Mouse (Mus musculus) T-helper 17 cell (primary cell): Measurements from ENCODE around the gene Nfkb1.

Source experiments
- in situ Hi-C, 2 experiments: fragments of 300-600 bp; cut with MboI, MseI; formaldehyde crosslinking; loops; 1 replicate in 1 of 2; 2 replicates in 1 of 2; pipeline ENCODE4 v1.15.1; 2025; ENCODE audit warnings: high pct_unique_total_duplicates in 2 of 2

Gene Nfkb1

DNA sequence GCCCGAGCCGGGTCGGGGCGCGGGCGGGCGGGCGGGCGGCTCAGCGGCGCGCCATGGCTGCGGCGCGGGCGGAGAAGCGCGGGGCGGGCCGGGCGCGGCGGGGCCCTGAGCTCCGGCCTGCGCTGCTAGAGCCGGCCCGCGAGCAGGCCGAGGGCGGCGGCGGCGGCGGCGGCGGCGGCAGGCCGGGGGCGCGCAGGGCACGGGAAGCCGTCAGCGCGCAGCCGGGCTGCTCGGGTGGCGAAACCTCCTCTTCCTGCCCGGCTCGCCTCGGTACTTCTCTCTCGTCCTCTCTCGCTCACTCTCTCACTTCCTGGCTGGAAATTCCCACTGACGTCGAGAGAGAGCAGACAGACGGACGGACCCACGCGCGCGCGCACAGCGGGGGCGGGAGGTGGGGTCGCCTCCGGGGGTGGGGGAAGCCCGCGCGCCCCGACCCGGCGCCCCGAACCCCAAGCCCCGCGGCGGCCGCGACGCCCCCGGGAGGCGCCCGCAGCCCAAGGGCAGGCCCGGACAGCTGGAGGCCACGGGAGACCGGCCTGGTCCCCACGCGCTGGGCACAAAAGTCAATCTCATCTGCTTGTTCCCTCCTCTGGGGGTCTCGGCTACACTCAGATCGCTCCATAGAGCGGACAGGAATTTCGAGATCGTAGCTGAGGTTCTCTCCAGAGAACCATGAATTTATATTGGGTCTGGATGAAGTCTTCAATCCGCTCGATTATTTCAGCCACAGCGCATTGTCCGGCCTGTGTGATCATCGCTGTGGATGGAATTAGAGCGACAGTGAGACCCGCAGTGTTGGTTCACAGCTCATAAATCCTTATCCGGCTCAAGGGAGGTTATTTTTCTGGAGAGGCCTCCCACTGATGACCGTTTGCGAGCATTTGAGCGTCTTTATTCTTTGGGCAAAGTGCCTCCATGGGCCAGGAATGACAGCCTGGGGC lies at the start of gene Nfkb1:
Gene Nfkb1 (minus strand): TSS at position 357 of the 941 bp plus-strand sequence.
- in situ Hi-C loops, result loop anchor here in 1 of 2 experiments (5.0 kb wide), 1 partner anchor 36 kb away; no protein-coding TSS in a partner anchor

DNA sequence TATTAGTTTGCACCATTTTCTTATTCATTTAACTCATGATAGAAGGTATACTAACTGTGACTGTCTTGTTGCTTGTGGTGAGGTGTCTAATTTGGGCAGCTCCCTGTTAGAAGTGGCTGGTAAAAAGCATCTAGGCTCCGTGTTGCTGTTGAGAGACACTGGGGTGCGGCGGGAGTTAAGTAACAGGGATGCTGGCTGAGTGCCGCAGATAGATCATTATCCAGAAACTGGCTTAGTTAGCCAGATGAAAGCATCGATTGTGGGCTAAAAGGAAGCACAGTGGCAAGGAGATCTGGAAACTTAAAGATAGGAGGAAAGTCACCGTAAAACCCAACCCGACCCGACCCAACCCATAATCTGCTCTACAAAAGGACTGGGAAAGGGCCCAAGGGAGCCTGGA lies 49.4 kb upstream of the Nfkb1 start:
- in situ Hi-C loops, result no loop called here

- in situ Hi-C loops, result loop anchor here in 1 of 2 experiments (5.0 kb wide), 2 partner anchors 93 to 442 kb away; partner anchors contain the start of gene Slc39a8
Observed at GRCm38 (mm10) chr3:135734736-135735135, 43.4 kb upstream of the Nfkb1 start.

DNA sequence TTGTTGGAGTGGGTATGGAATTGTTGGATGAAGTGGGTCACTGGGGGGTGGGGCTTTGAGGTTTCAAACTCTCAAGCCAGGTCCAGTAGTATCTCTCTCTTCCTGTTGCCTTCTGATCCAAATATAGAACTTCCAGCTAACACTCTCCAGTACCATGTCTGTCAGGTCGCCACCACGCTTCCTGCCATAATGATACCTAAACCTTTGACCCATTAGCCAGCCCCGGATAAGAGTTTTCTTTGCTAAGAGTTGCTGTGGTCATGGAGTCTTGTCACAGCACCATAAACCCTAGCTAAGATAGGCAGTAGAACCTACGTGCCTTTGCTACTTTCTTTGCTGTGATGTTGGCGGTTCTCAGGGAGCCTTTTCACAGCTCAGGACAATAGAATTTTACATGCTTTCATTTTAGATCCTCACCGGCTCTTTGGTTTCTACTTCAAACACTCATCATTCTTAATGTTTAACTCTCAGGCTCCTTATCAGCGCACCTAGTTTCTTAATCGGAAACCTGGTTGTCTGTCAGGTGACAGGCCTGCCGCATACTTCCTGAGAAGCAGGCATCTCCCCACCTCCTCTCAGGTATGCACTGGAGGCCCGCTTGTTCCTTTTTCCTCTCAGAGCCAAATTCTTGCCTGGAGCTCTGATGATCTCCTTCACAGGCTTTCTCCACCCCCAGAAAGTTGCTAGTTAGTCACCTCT lies 41.5 kb upstream of the Nfkb1 start:
- in situ Hi-C loops, result loop anchor here in 1 of 2 experiments (5.0 kb wide), 1 partner anchor 441 kb away; no protein-coding TSS in a partner anchor

DNA sequence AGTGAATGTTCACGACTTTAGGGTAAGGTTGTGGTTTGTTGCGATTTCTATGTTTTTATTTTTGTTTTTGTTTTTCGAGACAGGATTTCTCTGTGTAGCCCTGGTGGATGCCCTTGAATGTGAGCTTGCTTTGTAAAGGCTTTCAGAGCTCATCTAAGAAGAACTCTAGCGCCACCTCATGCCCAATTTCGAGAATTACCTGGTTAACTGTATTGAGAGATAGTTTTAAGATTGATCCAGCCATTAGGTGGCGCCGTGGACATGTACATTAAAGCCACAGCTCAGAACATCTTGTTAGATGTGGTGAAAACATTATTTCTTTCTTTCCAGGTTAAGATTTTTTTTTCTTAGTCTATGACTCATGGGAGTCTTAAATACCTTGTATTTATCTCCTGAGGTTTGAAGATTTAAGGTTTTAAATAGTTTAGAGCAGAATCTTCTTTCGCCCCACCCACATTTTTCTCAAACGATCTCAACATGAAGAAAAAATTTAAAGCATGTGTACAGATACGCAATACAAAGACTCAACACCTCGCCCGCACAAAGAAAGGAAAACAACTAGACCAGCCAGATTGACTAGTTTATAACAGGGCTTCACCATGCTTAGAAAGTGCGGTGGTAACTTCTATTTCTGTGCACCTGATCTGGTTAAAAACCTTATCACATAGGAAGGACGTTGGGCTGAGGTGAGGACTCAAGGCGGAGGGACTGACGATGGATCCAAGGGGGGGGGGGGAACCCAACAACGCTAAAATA lies 40.1 kb upstream of the Nfkb1 start:
- in situ Hi-C loops, result loop anchor here in 1 of 2 experiments (5.0 kb wide), 1 partner anchor 439 kb away; no protein-coding TSS in a partner anchor

DNA sequence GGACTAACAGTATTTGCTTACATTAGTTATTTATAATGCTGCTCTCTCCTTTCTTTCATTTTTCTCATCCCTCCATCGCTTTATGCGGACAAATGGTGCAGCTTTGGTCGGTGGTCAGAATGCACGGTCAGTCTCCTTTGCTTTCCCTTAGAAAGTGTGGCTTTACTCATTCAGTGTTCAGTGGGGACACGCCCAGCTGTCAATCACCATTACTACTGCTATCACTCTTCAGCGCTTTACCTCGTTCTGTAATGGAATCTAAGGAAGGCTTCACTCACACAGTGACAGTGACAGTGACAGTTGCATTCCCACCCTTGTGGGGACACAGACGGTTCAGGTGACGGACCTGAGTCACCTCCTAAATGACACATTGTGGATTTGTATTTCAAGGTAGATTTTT lies 39.4 kb upstream of the Nfkb1 start:
- in situ Hi-C loops, result loop anchor here in 1 of 2 experiments (5.0 kb wide), 1 partner anchor 438 kb away; no protein-coding TSS in a partner anchor

- in situ Hi-C loops, result loop anchor here (5.0 kb wide), 4 partner anchors 37 to 107 kb away; partner anchors contain the start of gene Nfkb1 (in 1 of the 2)
Observed at GRCm38 (mm10) chr3:135729575-135729974, 38.2 kb upstream of the Nfkb1 start.

DNA sequence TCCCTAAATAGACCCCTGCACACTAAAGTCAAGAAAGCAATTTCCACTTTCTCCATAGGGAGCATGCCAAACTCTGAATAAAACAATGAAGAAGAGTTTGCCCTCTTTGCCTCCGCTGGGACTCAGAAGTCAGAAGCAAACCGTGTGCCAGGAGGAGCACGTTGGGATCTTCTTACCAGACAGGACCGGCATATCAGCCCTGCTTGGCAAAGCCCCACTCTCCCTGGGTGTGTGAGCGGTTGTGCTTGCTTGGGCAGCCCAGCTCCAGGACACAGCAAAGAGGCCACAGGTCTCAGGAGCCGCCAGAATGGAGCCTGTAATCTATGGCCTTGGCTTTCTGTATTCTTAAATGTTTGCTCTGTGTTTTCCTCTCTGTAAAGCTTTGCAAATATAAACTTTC lies 37.6 kb upstream of the Nfkb1 start:
- in situ Hi-C loops, result loop anchor here (5.0 kb wide), 4 partner anchors 37 to 107 kb away; partner anchors contain the start of gene Nfkb1 (in 1 of the 2)

- in situ Hi-C loops, result loop anchor here (5.0 kb wide), 4 partner anchors 35 to 105 kb away; partner anchors contain the start of gene Nfkb1 (in 1 of the 2)
Observed at GRCm38 (mm10) chr3:135727339-135727738, 36.0 kb upstream of the Nfkb1 start.

DNA sequence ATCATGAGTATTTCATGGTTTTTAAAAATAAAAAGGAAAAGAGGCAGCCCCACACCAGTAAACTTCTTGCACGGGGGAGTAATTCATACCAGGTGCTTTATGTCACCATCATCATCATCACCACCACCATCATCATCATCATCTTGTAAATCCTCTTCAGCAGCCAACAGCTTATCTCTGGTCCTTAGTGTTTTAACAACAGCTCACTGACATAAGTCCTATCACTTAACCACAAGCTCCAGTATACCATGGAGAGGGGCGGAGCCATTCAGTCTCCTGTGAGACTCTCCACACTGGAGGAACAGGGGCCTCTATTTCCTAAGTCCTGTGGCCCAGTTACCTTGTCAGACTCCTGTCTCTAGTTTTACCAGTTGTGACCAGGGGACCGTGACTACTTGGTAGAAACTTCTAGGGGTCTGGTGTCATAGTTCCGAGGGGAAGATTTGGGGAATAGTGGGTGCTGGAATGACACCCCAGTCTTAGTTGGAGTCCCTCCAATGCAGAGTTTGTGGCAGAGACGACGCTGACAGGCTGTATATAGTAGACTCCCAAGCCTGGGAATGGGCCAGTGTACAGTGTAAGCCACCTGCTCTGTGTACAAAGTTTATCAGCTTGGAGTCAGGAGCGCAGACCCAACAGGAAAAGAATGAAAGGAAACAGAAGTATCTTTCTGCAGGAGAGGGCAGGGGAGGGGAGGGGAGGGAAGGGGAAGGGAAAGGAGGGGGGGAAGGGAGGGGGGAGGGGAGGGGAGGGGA lies 35.4 kb upstream of the Nfkb1 start:
- in situ Hi-C loops, result loop anchor here (5.0 kb wide), 4 partner anchors 34 to 104 kb away; partner anchors contain the start of gene Nfkb1 (in 1 of the 2)

- in situ Hi-C loops, result loop anchor here (5.0 kb wide), 4 partner anchors 34 to 104 kb away; partner anchors contain the start of gene Nfkb1 (in 1 of the 2)
Observed at GRCm38 (mm10) chr3:135726023-135726422, 34.7 kb upstream of the Nfkb1 start.

DNA sequence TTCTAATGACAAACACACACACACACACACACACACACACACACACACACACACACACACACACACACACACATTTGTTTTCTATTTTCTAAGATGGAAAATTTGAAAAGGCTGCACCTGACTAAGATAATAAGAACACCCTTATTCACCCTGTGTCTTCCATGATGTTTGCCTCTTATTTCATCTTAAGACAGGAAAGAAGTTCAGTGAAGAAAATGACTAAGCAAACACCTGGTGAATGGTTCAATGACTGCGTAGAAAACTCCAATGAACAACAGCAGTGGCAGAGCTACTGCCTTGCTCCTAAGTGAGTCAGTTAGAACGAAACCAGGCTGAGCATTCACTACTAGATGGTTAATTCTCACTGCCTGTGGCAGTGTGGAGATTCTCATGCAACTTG lies 30.8 kb upstream of the Nfkb1 start:
- in situ Hi-C loops, result no loop called here

GRCm38 (mm10) chr3:135719969-135720368 lies 28.6 kb upstream of the Nfkb1 start:
- in situ Hi-C loops, result no loop called here

GRCm38 (mm10) chr3:135719179-135719532 lies 27.8 kb upstream of the Nfkb1 start:
- in situ Hi-C loops, result no loop called here

DNA sequence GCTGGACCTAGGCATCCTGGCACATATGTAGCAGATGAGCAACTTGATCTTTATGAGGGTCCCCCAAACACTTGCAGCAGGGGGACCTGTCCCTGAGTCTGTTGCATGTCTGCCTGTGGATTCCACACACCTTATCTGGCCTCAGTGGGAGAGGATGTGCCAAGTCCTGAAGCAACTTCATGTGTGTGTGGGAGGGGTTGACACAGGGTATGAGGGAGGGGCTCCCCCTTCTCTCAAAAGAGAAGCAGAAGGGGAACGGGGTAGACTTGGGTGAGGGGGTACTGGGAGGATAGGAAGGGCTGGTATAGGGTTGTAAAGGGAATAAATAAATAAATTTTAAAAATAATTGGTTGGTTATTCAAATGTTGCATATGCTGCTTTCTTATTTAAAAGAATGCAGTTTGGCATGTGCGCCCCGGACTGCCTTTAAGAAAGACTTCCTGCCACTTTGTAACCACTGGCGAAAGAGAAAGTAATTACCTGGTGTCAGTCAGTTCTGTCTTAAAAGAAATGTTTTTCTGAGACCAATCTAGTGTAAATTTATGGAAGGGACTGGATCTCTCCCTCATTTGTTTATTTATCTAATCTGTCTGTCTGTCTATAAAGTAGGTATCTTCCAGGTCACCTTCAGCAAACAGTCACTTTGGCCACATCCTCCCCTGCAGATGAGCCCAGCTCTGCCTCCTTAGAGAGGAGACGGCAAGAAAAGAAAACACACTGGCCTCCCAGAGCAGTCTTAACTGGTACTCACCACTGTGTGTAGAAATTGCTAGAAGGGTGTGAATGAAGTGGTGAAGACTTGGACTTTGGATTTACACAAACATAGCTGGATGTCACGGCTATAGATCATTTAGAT lies 27.2 kb upstream of the Nfkb1 start:
- in situ Hi-C loops, result no loop called here

- in situ Hi-C loops, result no loop called here
Observed at GRCm38 (mm10) chr3:135713016-135713950, 21.9 kb upstream of the Nfkb1 start.

DNA sequence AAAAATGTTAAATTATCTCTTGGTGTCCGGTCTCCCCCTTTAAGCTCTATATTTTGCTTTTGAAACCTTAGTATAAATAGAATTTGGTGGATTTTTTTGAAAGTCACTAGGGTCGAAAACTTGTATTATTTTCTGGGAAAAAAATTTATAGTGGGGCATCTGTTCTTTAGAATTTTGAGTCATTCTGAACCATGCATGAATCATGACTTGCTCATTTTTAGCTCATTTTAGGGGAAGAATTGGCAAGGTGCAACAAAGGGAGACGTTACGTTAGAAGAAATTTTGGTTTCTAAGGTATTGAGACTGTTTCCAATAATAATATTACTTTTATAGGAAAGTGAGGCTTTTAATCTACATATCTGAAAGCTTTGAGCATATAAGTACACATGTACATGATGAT lies 20.3 kb upstream of the Nfkb1 start:
- in situ Hi-C loops, result no loop called here

- in situ Hi-C loops, result no loop called here
Observed at GRCm38 (mm10) chr3:135711040-135711570, 19.8 kb upstream of the Nfkb1 start.
